Mouse (Mus musculus): Measurements from ENCODE around the gene Fam32a.

The Fam32a gene

DNA sequence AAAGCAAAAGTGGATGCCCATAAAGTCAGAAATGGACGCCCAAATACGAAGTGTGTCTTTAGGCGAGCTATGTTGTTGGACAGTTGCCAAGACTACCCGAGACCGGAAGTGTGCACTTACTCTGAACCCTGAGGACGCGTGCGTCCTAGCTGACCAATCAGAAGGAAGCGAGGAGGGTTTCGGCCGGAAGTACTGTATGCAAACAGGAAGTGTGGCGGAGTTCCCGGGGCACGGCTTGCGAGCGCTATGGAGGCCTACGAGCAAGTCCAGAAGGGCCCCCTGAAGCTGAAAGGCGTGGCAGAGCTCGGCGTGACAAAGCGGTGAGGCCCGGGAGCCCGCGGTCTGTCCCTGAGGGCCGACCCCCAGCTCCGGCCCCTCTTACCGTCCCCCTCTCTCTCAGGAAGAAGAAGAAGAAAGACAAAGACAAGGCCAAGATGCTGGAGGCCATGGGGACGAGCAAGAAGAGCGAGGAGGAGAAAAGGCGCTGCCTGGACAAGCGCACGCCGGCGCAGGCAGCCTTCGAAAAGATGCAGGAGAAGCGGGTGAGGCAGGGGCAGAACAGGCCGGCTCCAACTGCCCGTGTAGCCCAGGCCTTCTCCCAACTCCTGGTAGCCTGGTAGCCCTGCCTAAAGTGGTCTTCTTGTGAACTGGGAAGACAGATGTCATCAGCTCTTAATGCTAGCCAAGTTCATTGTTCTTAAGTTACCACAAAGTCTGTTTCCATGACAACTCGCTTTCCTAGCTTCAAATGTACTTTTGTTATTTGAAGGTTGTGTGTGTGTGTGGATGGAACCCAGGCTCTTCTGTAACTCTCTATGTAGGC, at the start of gene Fam32a:
Gene Fam32a, plus strand, starts transcription at position 190 of the 823 bp plus-strand sequence.
- DNase-seq: peak; percentile 95

DNA sequence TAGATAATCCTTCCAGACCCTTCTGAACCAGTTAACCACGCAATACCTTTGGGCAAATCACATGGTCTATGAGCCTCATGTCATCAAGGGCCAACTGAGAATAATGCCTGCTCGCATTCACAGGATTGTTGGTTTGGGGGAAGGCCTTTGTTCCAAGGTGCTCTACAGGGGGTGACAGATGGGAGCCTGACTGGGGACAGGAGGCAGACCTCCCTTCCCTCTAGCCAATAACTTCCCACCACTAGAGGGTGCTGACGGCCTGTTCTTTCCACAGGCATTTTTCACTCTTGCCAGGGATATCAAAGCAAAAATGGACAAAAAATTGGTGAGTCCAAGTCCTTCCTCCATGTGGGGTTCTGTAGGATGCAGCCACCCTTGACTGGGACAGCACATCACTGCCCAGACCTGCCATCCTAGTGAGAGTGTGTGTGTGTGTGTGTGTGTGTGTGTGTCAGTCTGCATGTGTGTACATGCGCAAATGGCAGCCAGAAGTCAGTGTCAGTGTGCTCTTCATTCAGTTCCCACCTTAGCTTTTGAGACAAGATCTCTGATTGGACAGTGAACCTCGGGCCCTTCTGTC, 42.1 kb upstream of the Fam32a start:
- peak; percentile 88 for DNase-seq

DNA sequence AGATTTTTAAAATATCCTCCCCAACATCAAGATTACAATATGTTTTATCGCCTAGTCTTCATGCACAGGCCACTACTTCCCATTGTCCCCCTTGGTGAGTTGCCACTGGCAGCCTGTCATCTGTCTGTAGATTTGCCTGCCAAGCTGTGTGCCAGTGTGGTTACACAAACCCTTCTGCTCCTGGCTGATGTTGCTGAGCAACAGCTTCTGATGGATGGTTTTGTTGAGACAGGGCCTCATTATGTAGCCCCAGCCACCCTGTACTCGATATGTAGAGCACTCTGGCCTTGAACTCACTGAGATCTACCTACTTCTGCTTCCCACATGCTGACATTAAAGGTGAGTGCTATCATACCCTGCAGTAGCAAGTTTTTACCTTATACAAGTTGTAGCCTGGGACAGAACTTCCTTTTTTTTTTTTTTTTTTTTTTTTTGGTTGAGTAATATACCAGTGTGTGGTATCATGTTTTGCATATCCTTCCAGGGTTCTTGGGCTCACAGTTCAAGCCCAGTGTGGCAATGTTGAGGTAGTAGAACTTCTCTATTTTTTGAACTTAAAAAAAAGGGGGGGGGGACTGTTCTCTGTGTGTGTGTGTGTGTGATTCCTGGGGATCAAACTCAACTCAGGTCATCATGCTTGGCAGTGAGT, 35.9 kb upstream of the Fam32a start:
- DNase-seq: no peak

DNA sequence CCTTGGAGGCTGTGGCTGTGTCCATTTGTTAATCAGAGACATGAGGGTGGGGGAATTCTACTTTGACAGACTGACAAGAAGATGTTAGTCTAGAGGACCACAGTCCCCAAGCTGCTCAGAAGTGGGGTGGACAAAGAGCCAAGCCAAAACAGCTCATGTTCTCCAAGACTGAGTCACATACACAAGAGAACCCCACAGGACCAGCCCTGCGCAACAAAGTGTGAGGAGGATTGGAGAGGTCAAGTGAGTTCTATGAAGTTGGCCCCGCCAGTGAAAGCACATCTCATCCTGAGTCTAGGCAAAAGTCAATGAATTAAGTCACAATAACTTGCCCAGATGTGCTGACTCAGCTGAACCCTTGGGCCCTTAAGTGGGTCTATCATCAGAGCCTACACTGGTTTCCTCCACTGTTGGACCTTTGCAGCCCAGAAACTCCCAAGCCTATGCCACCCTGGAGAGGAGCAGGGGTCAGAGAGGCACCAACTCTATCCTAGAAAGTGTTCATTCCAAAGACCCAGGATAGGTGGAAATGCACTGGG, 31.7 kb upstream of the Fam32a start:
- no peak for DNase-seq

DNA sequence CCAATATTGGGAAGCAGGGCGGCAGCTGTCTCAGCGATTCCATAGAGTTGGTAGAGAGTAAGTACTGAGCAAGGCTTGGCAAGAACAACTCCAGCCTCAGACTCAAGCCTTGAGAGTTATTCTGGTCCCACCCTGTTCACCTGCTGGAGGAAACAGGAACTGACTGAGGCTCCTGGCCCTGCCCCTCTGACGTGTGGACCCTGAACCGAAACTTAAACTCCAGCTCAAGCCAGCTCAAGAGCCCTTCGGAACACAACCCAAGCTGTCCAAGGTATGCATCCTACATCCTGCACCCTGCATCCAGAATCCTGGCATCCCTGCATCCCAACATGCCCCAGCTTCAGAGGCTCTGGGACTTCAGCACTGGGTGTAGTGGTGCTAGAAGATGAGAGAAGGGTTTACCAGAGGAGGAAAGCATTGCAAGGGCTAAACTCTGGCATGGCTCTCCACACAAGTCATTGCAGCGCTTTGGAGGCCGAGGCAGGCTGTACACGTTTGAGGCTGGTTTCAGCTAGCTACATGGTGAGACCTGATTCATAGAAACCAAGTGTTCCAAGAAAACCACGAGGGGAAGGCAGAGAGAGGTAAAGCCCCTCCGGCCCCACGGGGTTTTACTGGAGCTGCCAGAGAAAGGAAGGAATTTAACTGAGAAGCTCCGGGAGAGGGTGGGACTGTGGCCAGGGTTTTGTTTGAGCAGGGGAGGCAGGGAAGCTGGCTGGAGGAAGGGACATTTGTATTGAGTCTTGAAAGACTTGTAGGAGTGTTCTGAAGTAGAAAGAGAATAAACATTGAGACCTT, 29.9 kb upstream of the Fam32a start, which contains the start of gene Hsh2d:
Gene Hsh2d, plus strand, starts transcription at position 222 of the 798 bp plus-strand sequence.
- no peak for DNase-seq

DNA sequence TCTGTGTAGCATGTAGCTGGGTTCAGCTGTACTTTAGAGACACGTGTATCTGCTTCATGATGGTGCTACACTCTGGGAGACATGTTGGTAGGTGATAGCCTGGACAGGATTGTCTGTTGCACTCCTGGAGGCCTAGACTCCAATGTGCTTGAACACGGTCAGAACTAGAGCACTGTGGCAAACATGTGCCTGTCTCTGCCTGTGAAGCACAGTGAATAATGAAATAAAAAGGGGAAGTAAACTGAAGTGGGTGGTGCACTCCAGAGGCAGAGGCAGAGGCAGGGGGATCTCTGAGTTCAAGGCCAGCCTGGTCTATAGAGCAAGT, 29.4 kb upstream of the Fam32a start:
- DNase-seq: no peak

DNA sequence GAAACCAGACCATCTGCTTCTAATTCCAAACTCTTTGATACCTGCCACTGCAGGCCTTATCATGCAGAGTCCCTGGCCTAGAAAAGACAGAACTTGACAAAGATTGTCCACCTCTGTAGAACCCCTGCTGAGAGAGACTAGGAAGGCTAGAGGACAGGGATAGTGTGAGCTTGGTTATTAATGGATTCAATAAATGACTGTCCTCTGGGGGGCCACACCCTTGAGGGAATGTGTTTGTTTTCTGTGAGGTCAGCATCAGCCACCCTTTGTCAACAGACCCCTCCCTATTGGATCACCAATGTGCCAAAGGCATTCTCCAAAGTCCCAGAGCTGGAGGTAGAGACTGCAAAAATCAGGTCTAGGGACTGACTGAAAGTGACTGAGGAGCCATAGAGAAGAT, 27.5 kb upstream of the Fam32a start:
- no peak for DNase-seq

DNA sequence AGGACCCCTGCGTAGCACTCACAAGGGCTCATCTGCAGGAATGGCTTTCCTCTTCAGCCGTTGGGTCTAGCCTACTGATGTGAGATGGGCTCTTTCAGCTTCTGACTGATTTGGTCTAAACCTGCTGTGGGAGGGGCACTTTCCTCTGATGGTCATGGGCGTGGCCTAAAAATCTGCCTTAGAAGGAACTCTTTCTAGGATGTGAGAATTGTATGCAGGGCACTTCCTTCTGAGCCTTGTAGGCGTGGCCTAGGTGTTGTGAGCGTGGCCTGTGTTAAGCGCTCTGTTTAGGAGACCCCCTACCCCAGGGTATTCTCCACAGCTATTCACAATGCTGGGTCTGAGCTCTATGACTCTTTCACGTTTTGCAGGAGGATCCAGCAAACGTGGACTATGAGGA, 21.5 kb upstream of the Fam32a start:
- DNase-seq: no peak

DNA sequence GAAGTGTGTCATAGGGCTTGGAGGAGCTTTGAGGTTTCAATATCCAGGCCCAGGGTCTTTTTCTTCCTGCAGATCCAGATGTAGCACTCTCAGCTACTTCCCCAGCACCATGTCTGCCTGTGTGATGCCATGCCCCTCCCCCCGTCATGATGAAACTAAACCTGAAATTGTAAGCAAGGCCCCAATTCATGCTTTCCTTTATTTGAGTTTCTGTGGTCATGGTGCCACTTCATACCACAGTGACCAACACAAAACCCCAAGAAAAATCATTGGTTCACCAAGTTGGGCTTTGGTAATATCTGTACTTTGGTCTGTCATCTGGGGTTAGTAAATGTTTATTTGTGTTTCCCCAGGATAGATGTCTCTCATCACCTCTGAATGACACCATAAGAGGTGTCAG, 10.9 kb upstream of the Fam32a start:
- DNase-seq: no peak

DNA sequence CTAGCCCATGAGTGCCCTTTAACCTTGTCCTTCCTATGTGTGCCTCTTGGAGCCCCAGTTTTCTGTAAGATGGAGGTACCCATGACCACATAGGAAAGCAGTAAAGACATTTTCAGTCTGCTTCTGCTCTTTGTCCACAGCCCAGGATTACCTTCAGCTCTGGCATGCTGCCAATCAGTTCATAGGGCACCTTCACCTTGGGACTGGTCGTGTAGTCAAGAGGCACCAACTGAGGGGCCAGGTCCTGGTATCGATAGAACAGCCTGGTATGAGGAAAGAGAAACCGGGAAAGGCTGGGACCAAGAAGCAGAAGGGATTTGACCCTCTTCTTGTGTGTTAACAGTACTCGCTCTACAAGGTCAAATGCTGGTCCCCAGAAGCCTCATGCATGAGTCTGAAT, 9.3 kb upstream of the Fam32a start:
- DNase-seq: peak; percentile 27

DNA sequence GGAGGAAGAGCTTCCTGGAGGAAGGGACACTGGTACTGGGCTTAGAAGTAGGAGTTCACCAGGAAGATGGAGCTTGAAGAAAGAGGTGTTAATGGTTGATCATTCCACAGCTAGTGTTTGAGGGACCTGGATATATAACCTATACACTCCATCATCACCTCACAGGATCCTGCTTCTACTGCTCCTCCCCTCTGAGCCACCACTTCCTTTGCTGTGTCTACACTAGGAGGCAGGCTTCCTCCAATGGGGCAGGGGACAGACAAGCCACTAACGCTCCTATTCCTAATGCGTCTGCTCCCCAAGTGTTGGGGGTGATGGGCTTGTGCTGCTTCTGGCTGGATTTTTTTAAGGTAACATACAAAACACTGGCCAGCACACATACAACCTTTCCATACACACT, 8.8 kb upstream of the Fam32a start:
- no peak for DNase-seq

DNA sequence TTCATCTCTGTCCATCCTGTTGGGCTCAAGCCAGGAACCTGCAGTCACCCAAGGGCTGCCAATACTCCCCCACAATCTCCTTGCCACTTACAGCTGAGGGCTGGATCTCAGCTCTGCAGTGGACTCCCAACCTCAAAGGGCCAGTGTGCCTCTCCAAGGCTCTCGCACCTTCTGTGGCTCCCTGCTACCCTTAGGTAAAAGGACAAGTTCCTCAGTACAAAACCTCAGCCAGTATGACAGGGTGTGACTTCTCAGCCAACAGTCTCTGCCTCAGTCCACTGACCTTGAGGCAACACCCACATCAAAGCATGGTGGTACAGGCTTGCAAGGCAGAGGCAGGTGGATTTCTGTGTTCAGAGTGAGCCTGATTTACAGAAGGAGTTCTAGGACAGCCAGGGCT, 7.7 kb upstream of the Fam32a start:
- no peak for DNase-seq

DNA sequence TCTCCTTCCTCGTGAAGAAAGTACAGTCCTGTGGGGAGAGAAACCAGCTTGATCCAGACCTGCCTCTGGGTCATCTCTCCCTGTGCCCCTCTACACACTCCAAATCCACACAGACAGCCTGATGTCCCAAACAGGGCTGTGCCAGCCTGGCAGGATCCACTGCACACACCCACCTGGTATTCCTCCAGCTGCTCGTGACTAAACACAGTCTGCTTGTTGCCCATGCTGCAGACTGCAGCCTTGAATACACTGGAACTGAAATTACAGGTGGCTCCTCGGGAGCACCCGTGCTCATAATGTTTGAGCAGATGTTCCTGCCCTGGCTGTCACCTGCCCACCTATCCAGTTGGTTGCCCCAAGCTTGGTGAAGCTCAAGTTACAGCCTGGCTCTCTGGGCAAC, 6.8 kb upstream of the Fam32a start, which contains the start of gene Cib3:
Gene Cib3, minus strand, starts transcription at position 87 of the 400 bp plus-strand sequence.
- DNase-seq: no peak

DNA sequence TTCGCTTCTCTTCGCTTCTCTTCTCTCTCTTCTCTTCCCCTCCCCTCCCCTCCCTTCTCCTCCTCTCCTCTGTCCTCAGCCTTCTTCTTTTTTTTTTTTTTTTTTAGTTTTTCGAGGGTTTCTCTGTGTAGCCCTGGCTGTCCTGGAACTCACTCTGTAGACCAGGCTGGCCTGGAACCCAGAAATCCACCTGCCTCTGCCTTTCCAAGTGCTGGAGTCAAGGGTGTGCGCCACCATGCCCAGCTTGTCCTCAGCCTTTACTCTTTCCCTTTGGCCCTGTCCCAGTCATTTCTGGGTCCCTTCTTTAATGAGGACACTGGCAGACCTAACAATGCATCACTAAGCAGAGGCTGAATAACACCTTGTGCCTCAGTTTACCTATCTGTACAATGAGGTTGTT, 6.0 kb upstream of the Fam32a start, which contains the start of gene Gm11034:
Gene Gm11034, minus strand, starts transcription at position 101 of the 400 bp plus-strand sequence.
- no peak for DNase-seq

DNA sequence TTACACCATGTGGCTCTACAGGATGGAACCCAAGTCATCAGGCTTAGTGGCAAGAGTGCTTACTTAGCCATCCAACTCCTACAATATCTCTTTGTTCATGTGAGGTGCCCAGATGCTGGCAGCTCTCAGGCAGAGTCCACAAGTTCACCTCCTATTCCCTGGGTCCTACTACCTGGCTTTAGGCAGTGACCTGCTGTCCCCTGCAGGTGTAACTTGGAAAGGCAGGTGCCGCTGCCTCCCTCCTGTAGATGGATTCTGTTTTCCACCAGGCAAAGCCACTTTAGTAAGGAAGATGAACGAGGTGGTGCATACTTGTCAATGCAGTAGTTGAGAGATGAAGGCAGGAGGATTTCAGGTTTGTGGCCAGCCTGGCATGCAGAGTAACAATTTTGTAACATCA, 4.5 kb upstream of the Fam32a start:
- DNase-seq: peak; percentile 65

DNA sequence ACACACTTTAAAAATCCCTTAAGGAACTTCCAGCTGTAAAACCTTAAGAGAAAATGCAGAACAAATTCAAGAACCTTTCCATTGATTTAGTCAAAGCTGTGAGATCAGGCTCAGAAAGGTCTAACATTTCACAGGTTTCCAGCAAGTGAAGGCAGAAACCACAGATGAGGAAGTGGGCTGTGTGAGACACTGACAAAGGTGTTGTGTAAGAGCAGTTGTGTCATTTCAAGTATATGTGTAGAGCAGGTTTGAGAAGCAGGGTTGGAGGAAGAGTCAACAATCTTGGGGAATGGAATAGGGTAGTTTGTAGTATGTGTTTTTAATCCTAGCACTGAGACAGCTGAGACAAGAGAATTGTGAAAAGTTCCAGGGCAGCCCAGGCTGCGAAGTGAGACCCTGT, 3.7 kb upstream of the Fam32a start:
- DNase-seq: no peak

DNA sequence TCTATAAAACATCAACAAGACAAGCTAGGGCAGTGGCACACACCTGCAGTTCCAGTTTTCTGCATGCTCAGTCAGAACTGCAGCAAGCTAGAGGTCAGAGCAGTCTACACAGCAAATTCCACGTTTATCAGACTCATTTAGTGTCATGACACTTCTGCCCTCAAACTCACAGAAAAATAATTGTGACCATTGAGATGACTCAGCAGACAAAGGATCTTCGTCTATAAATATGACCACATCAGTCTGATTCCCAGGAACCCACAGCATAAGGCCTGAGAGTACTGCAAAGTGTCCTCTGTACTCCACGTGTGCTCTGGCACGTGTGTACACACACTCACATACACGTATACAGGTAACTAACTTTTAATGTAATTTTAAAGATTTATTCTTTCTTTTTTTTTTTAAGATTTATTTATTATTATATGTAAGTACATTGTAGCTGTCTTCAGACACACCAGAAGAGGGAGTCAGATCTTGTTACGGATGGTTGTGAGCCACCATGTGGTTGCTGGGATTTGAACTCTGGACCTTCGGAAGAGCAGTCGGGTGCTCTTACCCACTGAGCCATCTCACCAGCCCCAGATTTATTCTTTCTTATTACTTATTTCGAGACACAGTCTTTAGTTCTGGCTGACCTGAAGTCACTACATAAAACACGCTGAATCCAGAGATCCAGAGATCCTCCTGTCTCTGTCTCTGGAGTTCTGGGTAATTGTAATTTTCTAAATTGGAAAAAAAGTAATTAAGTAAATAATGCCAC, 569 bp upstream of the Fam32a start:
- no peak for DNase-seq

DNA sequence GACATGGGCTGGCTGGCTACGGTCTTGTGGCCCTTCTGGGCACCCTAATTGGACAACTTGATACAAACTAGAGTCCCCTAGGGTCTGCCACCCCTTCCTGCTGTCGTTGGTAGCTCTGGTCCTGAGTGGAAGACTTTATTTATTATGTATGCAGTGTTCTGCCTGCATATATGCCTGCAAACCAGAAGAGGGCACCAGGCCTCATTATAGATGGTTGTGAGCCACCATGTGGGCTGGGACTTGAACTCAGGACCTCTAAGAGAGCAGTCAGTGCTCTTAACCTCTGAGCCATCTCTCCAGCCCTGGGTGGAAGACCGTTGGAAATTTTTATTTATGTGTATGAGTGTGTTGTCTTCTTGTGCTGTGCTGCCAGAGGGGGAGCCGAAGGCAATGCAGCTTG, 1.2 kb downstream of the Fam32a start:
- DNase-seq: no peak

DNA sequence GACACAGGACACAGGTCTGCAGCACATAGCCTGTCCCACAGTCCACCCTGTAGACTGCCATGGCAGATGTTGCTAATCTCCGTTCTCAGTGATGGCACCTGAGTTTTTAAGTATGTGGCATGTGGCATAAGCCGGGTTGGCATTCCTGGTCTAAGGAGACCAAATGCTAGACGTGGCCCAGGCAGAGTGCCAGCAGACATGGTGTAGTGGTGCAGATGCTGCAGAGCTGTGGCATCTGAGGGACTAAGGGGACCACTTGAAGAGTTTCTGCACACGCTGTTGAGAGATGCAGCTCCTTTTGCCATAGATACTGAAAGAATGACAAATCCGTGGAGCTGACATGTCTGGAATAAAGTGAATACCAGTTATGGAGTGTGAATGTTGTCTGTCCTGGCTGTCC, 3.1 kb downstream of the Fam32a start:
- DNase-seq: no peak

DNA sequence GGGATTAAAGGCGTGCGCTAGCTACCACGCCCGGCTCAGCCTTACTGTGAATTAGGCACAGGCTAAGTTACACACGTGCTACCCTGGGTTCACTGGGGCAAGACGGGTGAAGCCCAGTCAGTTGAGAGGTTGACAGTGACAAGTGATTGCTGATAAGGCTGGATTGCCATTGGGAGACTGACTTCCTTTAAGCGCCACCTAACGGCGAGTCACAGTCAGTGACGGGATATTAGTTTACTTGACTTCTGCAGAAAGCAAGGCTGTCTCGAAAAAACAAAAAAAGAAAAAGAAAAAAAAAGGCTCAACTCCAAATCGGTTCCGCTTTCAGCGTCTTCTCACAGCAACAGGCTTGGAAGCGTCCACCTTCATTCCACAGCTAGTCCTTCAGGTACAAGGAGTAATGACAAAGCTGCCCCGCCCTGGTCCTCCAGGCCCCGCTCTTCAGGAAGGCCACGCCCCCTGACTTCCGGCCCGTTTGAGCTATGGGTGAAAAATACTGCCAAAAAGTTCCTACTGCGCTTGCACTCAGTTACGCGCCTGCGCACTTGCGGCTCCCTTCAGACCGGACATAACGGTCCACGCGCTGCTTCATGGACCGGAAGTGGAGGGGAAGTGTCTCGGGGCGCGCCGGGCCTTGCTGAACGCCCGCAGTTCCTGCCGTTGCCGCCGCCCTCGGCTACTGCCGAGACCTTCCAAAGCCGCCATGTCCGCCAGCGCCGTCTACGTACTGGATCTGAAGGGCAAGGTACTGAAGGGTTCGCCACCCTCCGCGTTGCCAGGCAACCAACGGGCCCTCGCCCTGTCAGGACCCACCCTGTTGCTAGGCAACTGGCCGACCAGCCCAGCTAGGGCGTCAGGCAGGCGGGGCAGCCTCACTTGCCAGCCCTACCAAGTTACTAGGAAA, 20.2 kb downstream of the Fam32a start, which contains the start of gene Ap1m1:
Gene Ap1m1, plus strand, starts transcription at position 520 of the 904 bp plus-strand sequence.
- DNase-seq: peak; percentile 99

DNA sequence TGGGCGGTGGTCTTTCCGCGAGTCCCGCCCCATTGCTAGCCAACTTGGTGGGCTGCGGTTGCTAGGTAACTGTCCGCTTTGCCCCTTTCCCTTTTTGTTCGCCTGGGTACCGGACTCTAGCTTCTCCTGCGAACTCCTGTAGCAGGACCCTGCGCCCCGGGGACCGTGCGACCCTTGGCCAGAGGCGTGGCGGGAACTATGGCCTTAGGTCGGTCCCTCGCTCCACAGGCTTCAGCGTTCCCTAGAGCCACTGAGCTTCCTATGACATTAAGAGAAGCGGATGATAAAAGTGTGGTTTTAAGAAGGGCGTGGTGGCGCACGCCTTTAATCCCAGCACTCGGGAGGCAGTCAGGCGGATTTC, 20.9 kb downstream of the Fam32a start:
- DNase-seq: no peak
